Mouse (Mus musculus): ENCODE results near the gene Gm4894. TPM values are rescaled to one million over a fixed set of nuclear protein-coding genes. Genes with fewer than 3 reads are reported as not detected.

Gene Gm4894
- polyA plus RNA-seq, 1 experiment = not detected

Other genes starting within 250 kb of the Gm4894 start
- gene Zw10, start 194.9 kb upstream of the Gm4894 start, polyA plus RNA-seq (2012; rRNA removed) = 10.7 and 13.3 TPM in 2 replicates
- gene Tmprss5, start 169.3 kb upstream of the Gm4894 start, polyA plus RNA-seq (2012; rRNA removed) = 2.2 and 3.6 TPM in 2 replicates
- gene Drd2, start 90.1 kb downstream of the Gm4894 start, polyA plus RNA-seq (2012; rRNA removed) = not detected in 2 replicates
- not detected in 2 replicates for gene Ankk1, start 176.5 kb downstream of the Gm4894 start, polyA plus RNA-seq (2012; rRNA removed)
- 0.53 and 0.55 TPM in 2 replicates for gene Ttc12, start 235.7 kb downstream of the Gm4894 start, polyA plus RNA-seq (2012; rRNA removed)

Measured in large intestine, adult 2 months (tissue).